Mouse (Mus musculus) heart, postnatal 14 days (tissue): Measurements from ENCODE around the gene Mgst3. TPM values are rescaled to one million over a fixed set of nuclear protein-coding genes. Genes with fewer than 3 reads are reported as not detected.
"Not testable (repeated sequence)": the region's sequence is repeated elsewhere in the genome, so short reads cannot be mapped to it uniquely, and the experiment has no call there.

Experiments used
- DNase-seq, 2 experiments: peaks; one replicate each; pipeline ENCODE4 v3.0.0; 2021 to 2022
- intact Hi-C: fragments of 180-260 bp; cut with DNase I; formaldehyde crosslinking; loops from one replicate; pipeline ENCODE4 v1.15.1; 2025
- total RNA-seq, 2 experiments: library from RNA; stranded (reverse); gene quantifications; 2 replicates each; pipeline ENCODE4 v1.2.3; 2021

The Mgst3 gene
- total RNA-seq, 2 experiments from 2014 or later: 217 to 220 TPM

DNA sequence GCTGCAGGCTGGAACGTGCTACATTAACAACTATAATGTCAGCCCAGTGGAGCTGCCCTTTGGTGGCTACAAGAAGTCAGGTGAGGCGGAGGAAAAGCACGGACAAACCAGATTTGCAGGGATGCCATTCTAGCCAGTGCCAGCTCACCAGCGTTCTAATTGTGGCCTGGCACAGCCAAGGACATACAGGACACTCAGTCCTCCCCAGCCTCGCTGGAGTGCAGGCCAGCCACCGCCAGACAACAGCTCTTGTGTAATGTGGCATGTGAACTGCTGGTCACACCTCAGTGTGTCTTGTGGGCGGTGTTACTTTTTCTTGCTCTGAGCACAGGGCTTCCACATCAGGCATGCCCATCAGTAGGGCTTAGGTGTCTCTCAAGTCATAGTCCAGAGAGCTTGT lies 27.8 kb downstream of the Mgst3 start:
- intact Hi-C loops: no loop called here
- peak; percentile 43 to 52 for DNase-seq

DNA sequence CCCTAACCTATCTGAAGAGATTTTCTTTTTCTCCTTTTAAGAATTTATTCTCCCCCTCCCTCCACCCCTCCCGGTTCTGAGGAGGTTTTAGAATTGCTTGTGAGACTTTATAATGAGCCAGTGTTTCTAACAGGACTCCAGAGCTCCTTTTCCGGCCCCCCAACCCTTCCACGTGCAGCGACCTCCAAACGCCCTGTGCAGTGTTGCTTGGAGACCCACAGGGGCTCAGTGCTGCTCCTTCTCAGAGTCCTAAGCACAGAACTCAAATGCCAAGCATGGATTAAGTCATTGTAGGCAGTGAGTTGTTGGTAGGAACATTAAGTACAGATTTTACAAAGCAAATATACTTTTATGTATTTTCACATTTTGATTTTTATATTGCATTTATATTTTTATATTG lies 30.3 kb downstream of the Mgst3 start:
- no peak for DNase-seq
- intact Hi-C loops: no loop called here

DNA sequence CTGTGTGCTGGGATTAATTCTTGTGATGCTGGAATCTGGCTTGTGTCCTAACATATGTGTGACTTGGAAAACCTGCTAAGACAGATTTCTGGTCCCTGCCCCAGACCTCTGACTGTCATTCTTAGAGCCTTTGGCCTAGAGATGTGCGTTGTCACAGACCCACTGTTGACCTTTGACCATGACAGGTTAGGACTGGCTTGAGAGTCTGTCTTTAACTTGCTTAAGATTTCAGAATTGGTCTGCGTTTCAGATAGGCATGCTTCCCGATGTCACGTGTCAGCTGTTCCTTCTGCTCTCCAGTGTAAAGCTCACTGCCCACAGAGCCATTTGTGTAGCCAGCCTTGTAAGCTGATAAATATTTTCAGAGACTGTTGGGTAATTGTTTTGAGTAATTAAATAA lies 30.8 kb downstream of the Mgst3 start:
- no peak for DNase-seq
- intact Hi-C loops: no loop called here

DNA sequence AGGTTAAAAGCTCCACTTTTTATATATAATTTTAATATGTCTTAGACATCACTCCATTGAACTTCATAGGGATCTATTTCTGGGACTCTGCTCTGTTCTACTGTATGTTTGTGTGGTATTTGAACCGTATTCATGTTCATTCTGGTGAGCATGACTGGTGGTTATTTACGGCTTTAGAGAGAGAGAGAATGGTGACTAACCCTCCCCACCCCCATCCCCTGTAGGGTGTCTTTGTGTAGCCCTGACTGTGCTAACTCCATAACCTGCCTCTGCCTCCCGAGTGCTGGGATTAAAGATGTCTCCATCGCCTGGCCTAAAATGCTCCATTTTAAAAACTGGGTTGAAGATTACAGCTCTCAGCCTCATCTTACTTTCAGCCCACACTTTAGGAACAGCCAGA lies 33.4 kb downstream of the Mgst3 start:
- no peak for DNase-seq
- intact Hi-C loops: no loop called here

DNA sequence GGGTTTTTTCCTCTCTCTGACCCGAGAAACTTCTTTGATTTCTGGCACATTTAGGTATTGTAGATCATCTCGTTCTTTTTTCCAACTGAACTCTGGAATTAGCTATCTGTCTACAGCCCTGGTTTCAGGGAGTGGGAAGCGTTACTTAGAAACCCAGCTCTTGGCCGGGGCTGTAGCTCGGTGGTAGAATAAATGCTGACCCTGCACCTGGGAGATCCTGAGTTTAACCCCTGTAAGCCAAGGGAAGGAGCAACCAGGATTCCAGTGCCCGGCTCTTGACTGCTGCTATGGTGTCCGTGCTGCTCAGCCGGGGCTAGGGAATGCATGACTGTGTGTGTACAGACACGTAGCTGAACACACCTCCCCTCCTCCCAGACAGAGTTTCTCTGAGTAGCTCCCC lies 34.9 kb downstream of the Mgst3 start:
- DNase-seq: no peak

DNA sequence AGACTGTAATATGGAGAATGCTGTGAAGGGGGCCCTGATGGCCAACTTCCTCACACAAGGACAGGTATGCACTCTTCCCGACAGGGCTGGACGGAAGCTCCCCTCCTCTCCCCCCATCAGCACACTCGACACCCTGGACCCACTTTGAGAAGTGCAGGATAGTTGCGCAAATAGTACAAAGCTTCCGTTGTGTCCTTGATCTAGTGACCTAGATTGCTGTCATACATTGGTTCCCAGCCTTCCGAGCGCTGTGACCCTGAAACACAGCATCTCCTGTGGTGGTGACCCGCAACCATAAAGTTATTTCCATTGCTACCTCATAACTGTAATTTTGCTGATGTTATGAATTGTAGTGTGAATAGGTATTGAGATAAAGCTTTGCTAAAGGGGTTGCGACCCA lies 36.3 kb downstream of the Mgst3 start:
- intact Hi-C loops: no loop called here

More for the DNA sequence above, 34.9 kb downstream of the Mgst3 start:
- intact Hi-C loops: no loop called here

DNA sequence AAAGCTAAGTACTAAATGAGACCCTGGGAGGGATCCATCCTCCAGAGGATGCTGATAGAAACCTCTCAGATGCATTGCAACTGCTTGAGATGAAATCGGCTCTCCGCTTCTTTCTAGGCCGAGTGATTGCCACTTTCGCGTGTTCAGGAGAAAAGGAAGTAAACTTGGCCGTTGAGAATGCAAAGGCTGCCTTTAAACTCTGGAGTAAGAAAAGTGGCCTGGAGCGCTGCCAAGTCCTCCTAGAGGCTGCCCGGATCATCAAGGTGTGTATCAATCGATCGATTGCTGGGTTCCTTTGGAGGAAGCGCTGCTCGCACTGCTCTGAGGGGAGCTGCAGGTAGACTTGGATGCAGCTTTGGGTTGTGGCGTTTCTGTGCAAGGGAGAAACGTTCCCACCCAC lies 41.2 kb downstream of the Mgst3 start:
- no peak for DNase-seq
- intact Hi-C loops: no loop called here

More for the DNA sequence above, 36.3 kb downstream of the Mgst3 start:
- DNase-seq: no peak

DNA sequence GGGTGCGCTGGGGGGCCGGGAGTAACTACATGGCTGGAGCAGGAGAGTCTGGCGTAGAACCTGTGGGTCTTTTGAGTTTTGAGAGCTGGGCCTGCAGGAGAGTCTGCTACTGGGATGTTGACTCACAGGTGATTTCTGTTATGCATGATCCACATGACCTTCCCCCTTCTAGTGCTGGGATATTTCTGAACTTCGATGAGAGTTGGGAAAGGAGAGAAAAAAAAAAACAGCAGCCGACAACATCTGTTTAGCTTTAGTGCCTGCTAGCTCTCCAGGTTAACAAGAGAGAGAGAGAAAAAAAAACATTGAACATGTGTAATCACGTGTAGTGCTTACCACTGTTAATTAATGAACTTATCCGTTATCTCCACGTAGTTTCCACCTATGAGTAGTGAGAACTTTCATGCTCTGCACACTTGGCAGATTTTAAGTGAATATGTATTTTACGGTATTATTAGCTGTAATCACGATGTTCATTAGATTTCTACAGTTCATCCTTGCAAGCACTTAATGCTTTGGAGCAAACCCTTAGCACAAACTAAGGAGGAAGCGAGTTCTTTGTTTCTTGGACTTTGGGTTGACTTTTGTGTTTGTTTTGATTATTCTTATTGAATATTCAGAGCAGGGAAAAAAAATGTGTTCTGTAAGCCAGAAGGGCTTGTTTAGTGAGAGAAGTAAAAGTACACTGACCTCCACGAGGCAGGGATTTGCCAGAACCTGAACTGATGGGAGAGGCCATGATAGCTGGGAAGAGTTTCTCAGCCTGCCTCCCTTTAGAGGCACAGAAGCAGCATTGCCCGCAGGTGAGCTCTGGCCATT lies 42.8 kb downstream of the Mgst3 start:
- no peak for DNase-seq
- intact Hi-C loops: no loop called here

DNA sequence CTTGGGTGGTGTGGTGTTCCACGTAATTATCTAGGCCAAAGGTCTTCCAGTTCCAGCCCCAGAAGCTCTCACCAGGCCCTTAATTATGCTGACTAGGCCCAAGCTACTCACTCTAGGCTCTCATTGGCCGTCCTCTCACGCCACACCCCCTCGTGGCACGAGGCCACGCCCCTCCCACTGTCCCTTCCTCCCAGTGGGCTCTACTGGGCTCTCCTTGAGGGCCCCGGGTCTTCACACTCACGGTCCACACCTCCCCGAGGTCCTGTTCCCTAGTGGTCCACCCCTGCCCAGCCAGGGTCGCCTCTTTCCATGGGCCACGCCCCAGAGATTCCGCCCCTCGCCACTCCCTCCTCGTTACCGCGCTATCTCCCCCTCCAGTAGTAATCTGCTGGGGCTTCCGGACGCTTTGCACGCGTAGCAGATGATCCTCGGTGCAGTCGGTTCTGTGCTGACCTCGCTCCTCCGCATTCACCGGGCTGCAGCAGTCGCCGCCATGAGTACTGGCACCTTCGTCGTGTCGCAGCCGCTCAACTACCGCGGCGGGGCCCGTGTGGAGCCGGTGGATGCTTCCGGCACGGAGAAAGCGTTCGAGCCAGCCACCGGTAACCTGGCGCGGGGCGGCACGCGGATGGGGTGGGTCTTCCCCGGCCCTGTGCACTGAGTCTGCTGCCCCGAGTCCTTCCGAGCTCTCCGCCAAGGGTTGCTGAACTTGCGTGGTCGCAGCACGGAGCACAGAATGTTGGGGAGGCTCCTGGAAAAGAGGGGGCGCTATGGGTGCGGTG lies 43.6 kb downstream of the Mgst3 start, which contains the start of gene Aldh9a1:
Gene Aldh9a1 (plus strand): TSS at position 177 of the 782 bp plus-strand sequence.
- intact Hi-C loops: loop anchor here (5.0 kb wide), 1 partner anchor 348 kb away; the partner anchor contains the start of gene Fam78b
- peak; percentile 91 to 97 for DNase-seq

DNA sequence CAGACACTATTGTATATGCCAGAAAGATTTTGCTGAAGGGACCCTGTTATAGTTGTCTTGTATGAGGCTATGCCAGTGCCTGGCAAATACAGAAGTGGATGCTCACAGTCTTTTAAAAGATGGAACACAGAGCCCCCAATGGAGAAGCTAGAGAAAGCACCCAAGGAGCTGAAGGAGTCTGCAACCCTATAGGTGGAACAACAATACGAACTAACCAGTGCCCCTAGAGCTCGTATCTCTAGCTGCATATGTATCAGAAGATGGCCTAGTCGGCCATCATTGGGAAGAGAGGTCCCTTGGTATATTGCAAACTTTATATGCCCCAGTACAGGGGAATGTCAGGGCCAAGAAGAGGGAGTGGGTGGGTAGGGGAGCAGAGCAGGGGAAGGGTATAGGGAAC lies 44.4 kb downstream of the Mgst3 start:
- not testable (repeated sequence) for DNase-seq
- intact Hi-C loops: loop anchor here (5.0 kb wide), 1 partner anchor 347 kb away; the partner anchor contains the start of gene Fam78b

DNA sequence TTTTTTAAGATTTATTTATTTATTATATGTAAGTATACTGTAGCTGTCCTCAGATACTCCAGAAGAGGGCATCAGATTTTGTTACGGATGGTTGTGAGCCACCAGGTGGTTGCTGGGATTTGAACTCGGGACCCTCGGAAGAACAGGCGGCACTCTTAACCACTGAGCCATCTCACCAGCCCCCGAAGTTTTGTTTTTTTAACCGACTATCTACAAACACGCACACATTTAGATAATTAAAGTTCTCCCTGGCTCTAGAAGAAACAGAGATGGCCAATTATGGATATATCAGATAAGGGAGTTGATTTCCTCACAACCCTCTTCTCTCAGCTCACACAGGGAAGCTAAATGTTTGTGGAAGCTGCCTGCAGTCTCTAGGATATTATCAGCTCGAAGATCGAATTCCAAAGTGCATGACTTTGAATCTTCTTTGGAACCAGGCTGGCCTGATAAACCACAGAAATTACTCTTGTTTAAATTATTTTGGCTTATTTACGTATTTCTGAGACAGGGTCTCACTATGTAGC lies 47.6 kb downstream of the Mgst3 start:
- intact Hi-C loops: loop anchor here (5.0 kb wide), 1 partner anchor 344 kb away; the partner anchor contains the start of gene Fam78b

DNA sequence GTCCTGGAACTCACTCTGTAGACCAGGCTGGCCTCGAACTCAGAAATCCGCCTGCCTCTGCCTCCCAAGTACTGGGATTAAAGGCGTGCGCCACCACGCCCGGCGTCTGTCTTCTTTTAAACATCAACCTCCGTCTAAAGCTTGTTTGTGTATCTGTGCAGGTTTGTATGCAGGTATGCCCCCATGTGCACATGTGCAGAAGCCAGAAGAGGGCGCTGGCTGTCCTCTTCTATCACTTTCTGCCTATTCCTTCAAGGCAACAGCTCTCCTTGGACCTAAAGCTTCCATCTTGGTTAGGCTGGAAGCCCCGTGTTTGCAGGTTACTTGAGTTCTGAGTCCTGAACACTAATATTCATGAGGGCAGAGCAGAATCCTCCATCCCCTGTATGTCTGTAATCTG lies 50.8 kb downstream of the Mgst3 start:
- intact Hi-C loops: no loop called here
- DNase-seq: no peak

More for the DNA sequence above, 47.6 kb downstream of the Mgst3 start:
- not testable (repeated sequence) for DNase-seq

DNA sequence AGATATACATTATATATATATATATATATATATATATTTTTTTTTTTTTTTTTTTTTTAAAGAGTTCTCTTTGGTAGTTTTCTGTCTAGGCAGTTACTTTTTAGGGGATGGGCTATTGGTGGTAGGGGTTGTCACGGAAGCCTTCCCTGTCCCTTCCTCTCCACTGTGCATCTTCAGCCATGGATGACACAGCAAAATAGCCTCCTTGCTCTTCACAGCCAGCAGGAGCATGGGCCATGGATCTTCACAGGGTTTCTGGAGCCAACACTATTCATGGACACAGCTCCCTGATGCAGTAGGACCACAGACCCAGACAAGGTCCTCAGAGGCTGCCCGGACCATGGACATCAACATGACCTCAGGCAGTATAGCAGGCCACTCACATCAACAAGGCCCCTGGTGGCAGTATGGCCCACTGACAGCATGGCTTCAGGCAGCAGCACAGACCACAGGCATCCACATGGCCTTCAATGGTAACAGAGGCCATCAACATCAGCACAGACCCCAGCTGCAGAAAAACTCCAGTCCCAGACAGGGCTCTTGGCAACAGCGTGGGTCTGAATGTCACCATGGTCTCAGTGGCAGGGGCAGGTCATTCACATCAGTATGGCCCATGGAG lies 52.6 kb downstream of the Mgst3 start:
- intact Hi-C loops: no loop called here
- no peak for DNase-seq

DNA sequence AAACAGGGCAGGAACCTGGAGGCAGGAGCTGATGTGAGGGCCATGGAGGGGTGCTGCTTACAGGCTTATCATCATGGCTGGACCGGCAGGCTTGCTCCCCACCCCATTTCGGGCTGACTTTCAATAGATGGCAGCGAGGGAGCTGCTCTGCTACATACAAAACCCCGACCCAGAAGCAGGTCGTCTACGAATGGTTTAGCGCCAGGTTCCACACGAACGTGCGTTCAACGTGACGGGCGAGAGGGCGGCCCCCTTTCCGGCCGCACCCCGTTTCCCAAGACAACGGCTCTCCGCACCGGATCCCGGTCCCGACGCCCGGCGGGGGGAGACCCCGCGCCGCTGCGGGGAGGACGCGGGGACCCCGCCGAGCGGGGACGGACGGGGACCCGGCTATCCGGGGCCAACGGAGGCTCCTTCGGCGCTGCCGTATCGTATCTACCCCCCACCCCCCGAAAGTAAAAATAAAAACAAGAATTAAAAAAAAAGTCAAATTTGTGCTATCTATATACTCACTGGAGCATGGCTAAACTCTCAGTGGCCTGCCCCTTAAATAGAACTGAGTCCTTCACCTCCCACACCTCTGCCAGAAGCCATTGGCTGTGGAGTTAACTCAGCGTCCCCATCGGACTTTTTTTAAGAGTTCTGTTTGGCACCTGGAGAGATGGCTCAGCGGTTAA lies 53.4 kb downstream of the Mgst3 start:
- intact Hi-C loops: no loop called here
- peak; percentile 13 to 36 for DNase-seq

DNA sequence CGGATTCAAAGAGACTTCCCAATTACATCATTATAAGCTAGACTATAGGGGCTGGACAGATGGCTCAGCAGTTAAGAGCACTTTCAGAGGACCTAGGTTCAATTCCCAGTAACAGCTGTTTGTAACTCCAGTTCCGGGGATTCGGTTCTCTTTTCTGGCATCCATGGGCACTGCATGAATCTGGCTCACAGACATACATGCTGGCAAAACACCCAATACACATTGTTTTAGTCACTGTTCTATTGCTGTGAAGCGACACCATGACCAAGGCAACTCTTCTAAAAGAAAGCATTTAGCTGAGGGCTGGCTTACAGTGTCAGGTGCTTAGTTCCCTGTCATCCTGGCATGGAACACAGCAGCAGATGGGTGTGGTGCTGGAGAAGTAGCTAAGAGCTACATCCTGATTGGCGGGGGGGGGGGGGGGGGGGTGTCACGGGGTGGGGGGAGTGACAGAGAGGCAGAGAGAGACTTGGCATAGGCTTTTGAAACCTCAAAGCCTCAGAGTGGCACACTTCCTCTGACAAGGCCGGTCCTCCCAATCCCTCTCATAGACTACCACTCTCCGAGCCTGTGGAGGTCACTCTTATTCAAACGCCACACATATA lies 54.4 kb downstream of the Mgst3 start:
- no peak for DNase-seq
- intact Hi-C loops: loop anchor here (10.0 kb wide), 2 partner anchors 554 to 604 kb away; no protein-coding TSS in a partner anchor

DNA sequence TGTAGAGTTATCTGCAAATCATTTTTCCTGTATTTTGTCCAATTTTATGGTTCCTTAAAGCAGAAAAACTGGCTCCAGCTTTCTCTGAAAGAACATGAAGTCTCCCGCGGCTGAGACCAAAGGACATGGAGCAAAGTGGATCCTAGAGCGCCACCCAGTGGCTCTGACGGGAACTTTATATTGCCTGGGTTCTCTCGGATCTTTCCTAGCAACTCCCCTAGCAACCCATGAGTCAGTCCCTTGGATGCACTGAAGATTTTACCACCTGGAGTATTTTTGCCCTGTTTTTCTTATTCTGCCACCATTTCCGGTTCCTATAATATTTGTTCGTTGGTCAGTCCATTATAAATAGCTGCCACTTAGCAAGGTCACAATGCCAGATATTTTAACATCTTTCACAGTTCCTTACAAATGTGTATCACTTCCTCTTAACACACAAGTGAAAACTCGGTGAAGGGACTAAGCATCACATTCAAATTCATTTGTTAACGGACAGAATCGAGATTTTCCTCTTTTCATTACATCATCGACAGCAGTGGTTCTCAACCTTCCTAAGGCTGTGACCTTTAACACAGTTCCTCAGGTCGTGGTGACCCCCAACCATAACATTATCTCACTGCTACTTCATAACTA lies 56.1 kb downstream of the Mgst3 start:
- intact Hi-C loops: loop anchor here (1.0 to 10.0 kb wide), 4 partner anchors 31 to 603 kb away; no protein-coding TSS in a partner anchor
- peak; percentile 83 to 89 for DNase-seq

DNA sequence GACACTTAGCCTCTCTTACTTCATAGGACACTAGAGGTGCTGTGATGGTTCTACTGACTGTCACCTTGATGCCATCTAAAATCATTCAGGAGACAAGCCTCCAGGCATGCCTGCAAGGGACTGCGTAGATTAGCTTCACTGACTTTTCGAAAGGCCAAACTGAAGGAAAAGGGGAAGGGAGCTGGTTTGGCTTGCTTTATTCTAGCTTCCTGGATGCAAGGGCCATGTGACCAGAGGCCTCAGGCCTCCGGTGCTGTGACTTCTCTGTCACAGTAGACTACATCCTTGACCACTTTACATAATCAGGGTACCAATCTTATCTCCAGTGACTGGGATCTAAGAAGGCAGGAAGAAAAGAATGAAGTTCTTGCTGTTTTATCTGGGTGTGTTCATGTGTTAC lies 57.2 kb downstream of the Mgst3 start:
- intact Hi-C loops: loop anchor here (2.0 to 10.0 kb wide), 3 partner anchors 30 to 602 kb away; no protein-coding TSS in a partner anchor
- no peak for DNase-seq

DNA sequence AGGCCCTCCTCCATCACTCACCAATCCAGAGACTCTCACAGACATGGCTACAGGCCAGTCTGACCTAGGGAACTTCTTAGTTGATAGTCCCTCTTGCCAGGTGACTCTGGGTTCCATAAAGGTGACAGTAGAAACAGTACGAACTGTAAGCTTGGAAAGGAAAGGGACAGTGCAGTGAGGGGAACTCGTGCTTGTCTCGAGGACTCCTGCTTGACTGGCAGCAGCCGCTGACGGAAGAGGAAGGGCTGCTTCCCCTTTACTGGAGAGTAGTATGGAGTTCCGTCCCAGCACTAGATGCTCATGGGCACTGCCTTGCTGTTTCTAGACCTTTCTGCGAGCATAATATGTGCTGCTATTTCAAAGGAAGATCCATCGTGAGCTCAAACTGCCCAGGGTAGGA lies 62.5 kb downstream of the Mgst3 start:
- intact Hi-C loops: loop anchor here (10.0 kb wide), 2 partner anchors 546 to 596 kb away; no protein-coding TSS in a partner anchor
- DNase-seq: no peak

DNA sequence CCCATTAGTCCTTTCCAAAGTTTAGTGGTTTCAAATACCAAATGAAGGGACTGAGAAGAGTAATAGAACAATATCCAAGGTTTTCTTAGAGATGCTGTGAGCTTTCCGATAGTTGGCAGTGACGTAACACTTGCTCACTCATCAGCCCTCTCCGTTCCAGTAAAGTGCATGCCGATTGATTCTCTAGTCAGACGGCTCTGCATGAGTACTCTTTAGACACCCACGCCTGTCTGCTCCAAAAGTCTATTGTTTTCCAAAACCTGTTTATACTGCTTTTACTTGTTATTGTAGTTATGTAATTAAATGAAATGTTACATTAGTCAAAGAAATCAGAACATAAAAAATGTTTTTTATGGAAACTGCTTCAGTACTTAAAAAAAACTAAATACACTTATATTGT lies 64.9 kb downstream of the Mgst3 start:
- intact Hi-C loops: no loop called here
- DNase-seq: no peak
